Mouse (Mus musculus) 3134 (cell line): ENCODE data around the gene AI413582.

Experiments
- DNase-seq: peaks from one replicate; pipeline ENCODE4 v3.0.0-alpha.2; 2011; ENCODE audit warnings: low spot score; ENCODE audit not compliant: insufficient read length; ENCODE audit errors: extremely low read depth

AI413582 gene

DNA sequence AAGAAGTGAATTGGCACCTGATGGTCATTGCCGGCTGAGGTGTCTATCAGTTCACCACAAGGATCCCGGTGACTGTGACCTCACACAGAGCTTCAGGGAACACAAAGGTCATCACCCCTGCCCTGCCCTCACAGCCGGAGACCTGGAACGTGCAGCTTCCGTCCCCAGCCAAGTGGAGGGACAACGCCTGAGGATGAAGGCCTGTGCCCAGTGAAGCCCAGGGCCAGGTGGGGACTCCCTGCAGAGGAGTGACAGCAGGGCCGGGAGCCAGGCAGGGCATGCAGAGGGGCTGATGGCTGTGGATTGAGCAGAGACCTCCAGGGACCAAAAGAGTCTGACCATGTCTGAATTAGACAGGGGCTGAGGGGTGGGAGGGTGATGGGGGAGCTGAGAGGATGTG, 42.4 kb downstream of the AI413582 start:
- DNase-seq: no peak

DNA sequence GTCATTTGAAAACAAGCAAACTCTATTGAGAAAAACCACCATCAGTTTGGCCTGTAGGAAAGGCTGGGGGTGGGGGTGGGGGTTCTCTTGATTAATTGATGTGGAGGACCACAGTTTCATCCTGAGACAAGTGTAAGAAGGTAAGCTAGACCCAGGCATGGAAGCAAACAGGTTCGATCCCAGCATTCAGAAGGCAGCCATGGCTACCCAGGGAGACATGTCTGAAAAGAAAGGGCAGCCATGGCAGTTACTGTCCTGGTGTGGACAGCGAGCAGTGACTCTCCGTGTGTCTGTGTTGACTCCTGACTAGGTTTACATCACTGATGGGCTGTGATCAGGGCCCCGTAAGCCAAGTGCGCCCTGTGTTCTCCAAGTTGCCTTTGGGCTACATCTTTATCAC, 44.3 kb downstream of the AI413582 start, which contains the start of gene Grm4:
Gene Grm4 (minus strand): TSS at position 101 of the 400 bp plus-strand sequence.
- DNase-seq: no peak

DNA sequence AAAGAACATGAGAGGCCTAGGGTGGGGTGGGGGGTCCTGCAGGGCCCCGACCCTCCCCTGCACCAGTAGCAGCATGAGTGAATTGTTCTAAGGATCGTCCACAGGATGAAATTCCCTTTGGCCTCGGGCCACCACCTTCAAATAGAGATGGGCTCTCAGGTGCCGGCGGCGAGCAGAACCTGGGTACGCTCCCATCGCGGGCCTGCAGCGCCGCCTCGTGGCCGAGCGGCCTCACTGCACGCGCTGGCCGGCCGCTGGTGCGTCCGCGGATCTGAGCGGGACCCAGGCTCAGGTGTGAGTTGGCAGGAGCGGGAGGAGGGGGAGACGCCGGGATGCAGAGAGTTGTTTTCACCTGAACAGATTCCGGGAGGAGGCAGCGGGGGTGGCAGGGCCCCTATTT, 45.0 kb downstream of the AI413582 start:
- DNase-seq: peak; percentile 62

DNA sequence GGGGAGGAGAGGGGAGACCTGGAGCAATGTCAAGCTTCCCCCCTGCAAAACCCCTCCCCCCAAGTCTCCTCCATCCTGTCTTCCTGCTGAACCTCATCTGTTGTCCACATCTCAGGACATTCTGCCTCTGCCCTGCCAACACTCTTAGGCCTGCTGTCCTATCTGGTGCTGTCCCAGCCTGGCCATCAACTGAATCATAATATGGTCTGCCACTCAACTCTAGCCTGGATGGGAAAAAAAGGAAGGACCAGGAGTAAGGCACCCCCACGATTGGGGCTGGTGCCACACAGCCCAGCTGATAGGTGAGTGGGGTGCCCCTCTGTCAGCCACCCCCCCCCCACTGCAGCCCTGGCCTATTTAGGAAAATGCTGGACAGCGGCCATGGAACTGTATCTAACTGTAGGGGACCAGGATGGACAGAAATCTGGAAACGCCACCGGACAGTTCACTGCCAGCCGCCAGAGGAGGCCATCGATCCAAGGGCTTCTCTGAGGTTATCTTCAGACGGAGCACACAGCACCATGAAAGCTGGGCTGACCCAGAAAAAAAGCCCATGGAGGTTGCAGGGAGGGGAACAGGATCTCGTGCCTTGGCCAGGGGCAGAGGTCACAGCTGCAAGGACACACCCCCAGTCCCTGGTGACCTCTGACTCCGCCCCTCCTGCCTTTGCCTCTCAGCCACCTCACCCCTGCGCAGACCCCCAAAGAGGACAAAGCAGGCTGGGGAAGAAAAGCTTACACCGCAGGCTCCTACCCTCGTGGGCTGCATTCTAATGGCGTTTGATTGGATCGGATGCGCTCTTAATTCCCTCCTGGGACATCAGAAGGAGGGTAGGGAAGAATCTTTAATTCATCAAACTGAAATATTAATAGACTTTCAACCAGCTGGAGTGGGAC, 46.6 kb downstream of the AI413582 start:
- no peak for DNase-seq

DNA sequence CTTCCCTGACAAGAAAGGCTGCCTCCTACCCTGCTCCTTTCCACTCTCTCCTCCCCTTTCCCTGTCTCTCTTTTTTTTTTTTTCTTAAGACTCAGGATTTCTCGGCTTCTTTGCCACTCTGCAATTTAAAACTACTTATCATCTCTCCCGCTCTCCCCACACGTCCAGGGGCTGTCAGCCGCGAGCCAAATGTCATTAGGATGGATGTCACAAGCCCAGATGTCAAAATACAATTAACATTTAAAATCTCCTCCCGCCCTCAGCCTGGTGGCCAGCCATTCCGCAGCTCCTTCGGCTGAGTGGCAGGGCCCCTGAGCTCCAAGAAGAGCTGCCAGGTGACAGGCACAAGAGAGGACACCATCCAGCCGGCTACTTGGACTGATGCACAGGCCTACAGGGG, 47.3 kb downstream of the AI413582 start:
- no peak for DNase-seq

DNA sequence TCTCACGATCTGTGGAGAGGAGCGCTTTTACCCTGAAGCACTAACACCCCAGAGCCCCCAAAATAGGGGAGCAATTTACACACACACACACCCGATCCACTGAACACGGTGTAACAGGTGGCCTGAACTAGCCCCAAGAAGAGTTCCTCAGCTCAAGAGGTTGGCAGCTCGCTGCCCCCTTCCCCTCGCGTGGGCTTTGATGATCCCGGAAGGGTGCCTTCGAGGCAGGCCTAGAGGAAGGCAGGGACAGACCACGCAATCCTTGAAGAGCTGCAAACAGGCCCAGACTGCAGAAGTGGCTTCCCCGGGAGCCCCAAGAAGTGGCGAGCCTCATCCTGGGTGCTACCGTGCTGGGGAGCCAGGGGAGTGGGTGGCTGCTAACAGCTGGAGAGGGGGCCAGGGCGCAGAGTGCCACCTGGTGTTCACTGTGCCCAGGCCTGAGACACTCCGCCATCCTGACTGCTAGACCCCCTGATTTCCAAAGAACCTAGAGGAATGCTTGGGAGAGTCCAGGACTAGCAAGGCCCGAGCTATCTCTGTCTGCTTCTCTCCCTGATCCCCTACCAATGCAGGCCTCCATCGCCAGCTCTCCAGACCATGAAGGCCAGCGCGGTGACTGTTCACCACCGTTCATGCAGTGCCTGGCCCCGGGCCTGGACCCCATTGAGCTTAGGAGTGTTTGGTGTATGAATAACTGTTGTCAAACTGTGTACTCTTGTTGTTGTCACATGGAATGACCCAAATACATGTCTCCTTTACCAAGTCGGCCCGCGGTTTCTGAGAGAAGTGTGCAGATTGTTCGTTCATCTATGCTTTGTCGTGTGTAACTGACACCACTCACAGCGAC, 51.4 kb downstream of the AI413582 start:
- DNase-seq: no peak
